Mouse (Mus musculus): ENCODE measurements around the gene Ruvbl1.
A peak's percentile ranks its signal among the peaks of the same experiment; 100 is the strongest.

Ruvbl1 gene

GRCm38 (mm10) chr6:88493712-88494111 lies 28.5 kb downstream of the Ruvbl1 start:
- DNase-seq (ENCODE audit: inconsistent ontology term), result peak; percentile 58

DNA sequence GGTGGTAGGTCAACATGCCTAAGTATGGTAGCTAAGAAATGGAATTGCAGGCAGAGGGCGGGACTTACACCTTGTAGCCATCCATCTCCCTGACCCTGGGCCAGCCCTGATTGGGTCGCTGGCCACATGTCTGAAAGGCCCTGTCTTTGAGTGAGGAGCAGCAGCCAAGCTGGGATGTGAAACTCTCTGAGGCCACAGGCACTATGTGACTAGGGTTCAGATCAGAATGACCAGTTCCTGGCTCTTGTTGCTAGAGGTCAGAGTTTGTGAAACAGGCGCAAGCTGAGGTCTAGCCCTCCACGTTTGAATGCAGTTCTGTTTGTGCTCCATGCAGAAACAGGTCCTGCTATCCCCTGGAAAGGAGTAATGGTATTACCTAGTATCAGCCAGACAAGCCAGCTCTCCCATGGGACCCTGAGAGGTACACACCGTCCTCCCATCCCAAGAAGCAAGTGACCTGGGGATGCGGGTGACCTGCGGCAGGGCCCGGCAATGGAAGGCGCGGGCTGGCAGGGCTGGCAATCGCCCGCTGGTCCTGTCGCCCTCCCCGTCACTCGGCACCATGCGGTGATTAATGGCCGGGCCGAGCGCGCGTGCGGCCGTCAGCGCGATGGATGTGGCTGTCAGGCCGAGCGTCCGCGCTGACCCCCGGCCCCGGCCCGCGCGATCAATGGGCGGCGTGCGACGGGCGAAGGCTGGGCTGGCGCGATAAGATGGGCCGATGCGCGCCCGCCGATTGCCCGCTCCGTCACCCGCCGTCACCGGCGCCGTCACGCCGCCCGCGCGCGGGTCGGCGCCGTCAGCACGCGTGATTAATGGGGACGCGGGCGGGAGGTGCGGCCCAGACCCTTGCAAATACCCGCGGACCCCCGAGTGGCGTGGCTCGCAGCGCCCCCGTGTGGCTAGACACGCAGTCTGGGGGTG lies 34.5 kb downstream of the Ruvbl1 start:
- DNase-seq (ENCODE audit: inconsistent ontology term), result peak; percentile 57

DNA sequence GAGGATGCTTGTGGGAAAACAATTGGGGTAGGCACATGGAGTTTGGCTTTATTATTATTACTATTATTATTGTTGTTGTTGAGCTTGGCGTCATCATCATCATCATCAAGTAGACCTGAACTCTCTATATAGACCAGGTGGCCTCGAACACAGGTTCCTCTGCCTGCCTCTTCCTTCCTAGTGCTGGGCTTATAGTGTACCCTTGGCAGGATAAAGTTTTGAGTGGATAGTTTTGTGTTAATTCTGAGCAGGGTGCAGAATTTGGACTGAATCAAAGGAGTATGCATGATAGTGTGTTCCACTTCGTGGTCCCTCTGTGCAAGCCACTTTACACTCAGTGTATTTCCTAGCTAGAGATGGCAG lies 35.2 kb downstream of the Ruvbl1 start:
- DNase-seq (ENCODE audit: inconsistent ontology term), result no peak

DNA sequence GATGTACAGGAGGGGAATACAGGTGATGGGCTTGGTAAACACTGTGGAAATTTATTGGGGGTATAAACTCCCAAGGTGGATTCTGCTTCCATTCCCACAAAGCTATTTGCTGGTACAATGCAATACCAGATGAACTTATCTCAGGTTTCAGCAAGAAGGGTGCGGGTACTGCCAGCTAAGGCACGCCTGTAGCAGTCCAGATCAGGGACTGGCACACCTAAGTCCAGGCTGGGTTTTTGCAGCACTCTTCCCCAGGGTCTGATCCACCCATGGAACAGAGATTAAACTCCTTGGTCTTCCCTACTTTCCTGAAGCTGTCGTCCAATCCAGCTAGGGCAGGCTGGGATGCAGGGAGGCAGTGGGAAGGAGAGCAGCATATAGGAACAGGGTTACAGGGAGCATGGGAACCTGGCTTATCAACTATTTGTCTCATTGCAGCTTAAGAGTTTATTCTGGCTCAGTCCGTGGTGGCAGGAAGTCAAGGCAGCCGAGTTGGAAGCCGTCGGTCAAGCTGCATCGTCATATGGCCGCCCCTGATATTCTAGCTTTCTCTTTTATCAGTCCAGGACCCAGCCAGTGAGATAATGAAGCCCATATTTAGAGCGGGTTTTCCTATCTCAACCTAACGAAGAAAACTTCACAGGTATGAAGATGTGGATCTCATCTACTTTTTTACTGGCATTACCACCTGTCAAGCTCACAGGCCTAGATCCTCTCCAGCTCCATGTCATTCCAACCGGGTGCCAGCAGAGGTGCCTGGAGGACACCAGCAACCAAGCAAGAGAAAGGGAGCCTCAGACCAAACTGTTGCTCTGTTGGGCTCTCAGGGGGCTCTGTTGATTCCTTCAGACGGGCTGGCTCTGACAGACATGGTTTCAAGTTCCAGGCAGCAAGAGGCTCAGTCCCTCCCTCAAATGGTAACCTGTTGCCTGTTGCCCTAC lies 37.1 kb downstream of the Ruvbl1 start:
- DNase-seq (ENCODE audit: inconsistent ontology term), result no peak

- no peak for DNase-seq (ENCODE audit: inconsistent ontology term)
These were observed 37.8 kb downstream of the Ruvbl1 start for GRCm38 (mm10) chr6:88503044-88503443.

DNA sequence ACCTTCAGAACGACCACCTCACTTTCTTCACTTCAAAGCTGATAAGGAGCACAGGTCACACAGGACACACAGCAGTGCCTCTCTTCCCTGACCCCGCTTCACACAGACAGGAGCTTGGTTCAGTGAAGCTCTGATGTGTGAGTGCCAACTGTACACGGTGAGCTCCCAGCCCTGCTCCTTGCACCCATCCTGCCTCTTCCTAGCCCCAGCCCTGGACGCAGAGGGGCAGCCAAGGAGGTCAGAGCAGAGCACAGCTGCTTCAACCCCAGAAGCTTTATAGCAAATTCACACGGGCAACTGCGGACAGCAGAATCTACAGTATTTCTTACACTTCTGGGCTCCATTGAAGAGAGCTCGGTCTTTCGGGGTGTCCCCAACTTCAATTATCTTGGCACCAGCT lies 48.8 kb downstream of the Ruvbl1 start:
- DNase-seq (ENCODE audit: inconsistent ontology term), result no peak

GRCm38 (mm10) chr6:88514546-88514945 lies 49.3 kb downstream of the Ruvbl1 start:
- DNase-seq (ENCODE audit: inconsistent ontology term), result no peak

- DNase-seq (ENCODE audit: inconsistent ontology term), result no peak
These were observed 50.8 kb downstream of the Ruvbl1 start for GRCm38 (mm10) chr6:88515971-88516370.

DNA sequence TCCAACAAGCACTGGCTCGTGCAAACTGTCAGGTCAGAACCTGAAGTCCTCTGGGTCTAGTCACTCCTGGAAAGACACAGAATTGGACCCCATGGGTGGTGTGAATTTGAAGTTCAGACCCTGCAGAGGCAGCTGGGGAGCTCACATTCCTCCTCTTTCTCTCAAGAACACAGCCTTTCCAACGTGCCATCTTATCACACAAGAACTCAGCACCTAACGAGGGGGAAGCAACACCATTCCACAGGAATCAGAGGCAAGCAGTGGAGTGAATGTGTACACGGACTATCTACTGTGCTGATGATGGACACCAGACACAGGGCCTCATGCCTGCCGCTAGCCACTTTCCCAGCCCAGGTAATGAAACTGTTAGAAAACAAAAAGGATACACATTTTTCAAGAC lies 51.5 kb downstream of the Ruvbl1 start:
- no peak for DNase-seq (ENCODE audit: inconsistent ontology term)

GRCm38 (mm10) chr6:88517701-88518403 lies 52.6 kb downstream of the Ruvbl1 start:
- no peak for DNase-seq (ENCODE audit: inconsistent ontology term)

GRCm38 (mm10) chr6:88518404-88519263 lies 53.4 kb downstream of the Ruvbl1 start, which contains the start of gene Sec61a1:
TSS of gene Sec61a1 (minus strand) at chr6:88518905.
- peak; percentile 97 for DNase-seq (ENCODE audit: inconsistent ontology term)

DNA sequence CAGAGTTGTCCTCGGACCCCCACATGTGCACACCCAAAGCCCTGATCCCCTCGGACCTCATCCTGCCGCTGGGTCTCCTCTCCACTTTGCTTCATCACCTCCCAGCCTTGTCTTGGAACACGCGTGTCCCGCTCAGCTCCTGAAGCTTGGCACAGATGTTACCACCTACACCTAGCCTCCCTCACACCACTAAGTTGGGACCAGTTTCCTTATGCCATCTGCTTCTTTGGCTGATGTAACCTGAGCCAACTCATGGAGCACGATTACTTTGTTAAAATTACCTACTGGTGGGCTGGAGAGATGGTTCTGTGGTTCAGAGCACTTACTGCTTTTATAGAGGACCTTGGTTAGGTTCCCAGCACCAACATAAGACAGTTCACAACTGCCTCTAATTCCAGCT lies 56.6 kb downstream of the Ruvbl1 start:
- no peak for DNase-seq (ENCODE audit: inconsistent ontology term)

- no peak for DNase-seq (ENCODE audit: inconsistent ontology term)
These were observed 57.4 kb downstream of the Ruvbl1 start for GRCm38 (mm10) chr6:88522606-88523005.

GRCm38 (mm10) chr6:88523043-88523442 lies 57.8 kb downstream of the Ruvbl1 start:
- no peak for DNase-seq (ENCODE audit: inconsistent ontology term)

DNA sequence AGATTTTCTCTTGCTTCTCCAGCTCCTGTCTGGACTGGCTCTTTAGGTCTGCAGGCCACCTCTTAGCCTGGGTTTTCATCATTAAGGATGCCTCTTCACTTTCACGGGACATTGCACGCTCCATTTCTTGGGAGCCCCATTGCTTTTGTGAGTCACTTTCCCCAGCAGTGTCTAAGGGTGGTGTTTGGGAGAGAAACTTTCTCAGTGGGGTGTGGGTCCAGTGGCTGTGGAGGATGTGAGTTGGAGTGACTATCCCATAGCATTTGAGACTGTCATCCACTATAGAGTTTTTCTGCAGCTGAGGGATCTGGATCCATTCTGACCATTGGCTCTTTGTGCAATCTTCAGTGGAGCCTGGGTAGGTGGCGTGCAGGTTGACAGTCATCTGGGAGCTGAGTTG lies 58.2 kb downstream of the Ruvbl1 start:
- no peak for DNase-seq (ENCODE audit: inconsistent ontology term)

DNA sequence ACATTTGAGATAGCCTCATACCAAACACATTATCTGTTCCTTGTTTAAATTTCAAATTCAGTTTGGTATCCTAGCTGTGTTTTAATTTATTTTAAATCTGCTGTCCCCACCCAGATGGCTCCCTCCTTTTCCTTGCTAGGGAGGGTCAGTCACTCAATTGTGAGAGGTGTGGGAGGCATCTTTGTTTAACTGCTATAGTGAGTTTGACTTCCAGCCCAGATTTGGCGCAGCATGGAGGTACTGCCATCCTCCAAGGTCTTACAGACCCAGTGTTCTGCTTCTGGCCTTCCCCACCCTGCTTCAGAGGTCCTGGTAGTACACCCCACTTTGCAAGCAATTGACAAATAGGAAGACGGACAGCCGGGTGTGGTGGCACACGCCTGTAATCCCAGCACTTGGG lies 58.8 kb downstream of the Ruvbl1 start:
- DNase-seq (ENCODE audit: inconsistent ontology term), result no peak

DNA sequence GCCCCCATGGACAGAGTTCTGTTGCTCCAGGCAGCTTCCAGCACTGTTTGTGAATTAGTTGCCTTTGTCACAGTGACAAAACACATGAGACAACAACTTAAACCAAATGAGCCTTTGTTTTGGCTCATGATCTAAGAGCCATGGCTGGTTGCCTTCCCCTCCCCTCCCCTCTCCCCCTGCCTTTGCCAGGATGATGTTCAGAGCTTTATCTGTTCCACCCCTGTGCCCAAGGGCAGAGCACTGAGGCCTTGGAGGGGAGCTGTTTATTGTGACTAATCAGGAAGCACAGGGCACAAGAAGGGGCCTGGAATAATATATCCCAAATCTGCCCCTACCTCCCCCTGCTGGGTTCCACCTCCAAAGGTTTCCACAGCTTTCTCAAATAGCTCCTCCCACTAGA lies 65.1 kb downstream of the Ruvbl1 start:
- no peak for DNase-seq (ENCODE audit: inconsistent ontology term)

DNA sequence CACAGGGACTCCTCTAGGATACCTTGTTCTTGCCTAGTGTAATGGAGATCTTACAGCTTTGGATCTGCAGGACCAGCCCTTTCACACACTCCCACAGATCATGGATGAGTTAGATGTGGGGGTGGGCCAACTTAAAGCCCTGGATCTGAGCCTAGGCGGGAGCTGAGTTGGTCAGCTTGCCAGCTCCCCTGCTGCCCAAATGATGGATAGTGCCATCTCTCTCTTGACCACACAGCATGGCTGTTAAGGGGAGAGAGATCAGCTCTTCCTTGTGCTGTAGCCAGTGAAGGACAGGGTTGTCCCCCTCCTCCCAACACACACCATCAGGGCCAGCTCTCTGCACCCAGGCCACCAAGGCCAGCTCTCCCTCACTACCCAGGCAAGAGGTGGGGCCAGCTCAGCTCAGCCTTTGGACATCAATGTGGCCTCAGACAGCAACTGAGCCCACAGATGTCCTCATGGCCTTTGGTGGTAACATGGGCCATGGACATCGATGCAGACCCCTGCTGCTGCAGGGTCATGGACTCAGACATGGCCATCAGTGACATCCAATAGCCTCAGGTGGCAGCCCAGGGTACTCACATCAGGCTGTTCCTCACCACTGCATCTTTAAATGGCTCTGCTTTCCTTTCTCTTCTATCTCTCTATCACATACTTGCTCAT lies 75.0 kb downstream of the Ruvbl1 start:
- no peak for DNase-seq (ENCODE audit: inconsistent ontology term)

DNA sequence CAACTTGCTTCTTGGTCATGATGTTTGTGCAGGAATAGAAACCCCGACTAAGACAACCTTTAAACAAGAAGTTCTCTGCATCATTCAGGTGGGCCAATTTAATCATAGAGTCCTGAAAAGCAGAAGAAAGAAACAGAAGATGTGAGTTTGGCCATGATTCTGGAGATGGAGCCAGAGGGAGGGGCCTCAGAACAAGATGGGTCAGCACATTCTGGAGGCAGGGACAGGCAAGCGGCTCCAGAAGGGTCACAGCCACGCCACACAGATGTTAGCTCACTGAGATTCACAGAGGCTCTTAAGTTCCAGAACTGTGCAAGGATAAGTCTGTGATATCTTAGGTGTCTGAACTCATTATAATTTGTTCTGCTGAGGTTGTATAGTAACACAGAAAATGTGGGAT lies 79.0 kb downstream of the Ruvbl1 start:
- no peak for DNase-seq (ENCODE audit: inconsistent ontology term)

DNA sequence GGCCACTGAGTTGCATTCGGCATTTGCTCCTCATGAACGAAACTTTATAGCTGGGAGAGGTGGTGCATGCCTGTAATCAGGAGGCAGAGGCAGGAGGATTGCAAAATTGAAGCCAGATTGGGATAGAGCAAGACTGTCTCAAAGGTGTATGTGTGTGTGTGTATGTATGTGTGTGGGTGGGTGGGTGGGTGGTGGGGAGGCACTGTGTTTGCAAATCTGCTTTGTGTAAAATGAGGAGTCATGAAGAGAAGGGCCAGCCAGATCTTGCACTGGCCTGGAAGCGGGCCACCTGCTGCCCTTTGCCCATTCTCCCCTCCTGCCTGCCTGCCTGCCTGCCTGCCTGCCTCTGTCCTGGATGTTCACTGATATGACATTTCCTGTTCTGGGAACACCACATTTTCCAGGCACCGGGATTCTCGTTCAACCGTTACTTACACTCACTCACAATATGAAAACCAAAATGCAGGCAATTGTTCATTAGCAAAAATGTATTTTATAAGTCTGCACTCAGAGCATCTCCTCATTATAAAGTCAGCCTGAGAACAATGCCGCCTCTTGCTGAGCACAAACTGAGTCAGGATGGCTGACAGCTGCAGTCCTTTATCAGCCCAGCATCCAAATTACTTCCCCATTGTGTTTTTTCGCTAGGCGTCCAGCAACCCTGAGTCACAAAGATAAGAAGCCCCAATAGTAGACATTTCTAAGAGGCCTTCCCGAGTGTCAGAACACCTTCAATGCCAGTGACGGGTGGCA lies 79.6 kb downstream of the Ruvbl1 start:
- DNase-seq (ENCODE audit: inconsistent ontology term), result peak; percentile 68

Measured in Muller cell, postnatal 12 days (primary cell).